Mouse (Mus musculus) MEL (cell line): ENCODE measurements around the gene Spats2. TPM values are rescaled to one million over a fixed set of nuclear protein-coding genes. Genes with fewer than 3 reads are reported as not detected.

Experiments
- DNase-seq: peaks from one replicate; pipeline ENCODE4 v3.0.0; 2011; ENCODE audit warnings: low read depth, low spot score
- H3K27ac ChIP-seq: 2 replicates; pipeline ENCODE4 v1.5.1; 2012; ENCODE audit warnings: low read depth, mild to moderate bottlenecking, control low read depth, low read length, moderate library complexity; ENCODE audit not compliant: control insufficient read depth
- H3K27me3 ChIP-seq, 2 experiments: fragments of 150-350 bp in 1 of 2; sonication (generic) in 1 of 2; 2 replicates each; pipeline ENCODE4 v1.6.1; 2012; ENCODE audit warnings: low read length in 2 of 2, mild to moderate bottlenecking in 2 of 2, improper control_type of control experiment in 1 of 2, moderate library complexity in 1 of 2; ENCODE audit not compliant: insufficient read depth in 2 of 2, control insufficient read depth in 1 of 2
- H3K36me3 ChIP-seq, 2 experiments: 2 replicates each; pipeline ENCODE4 v1.6.1; 2012 to 2014; ENCODE audit warnings: low read length in 2 of 2, improper control_type of control experiment in 1 of 2, inconsistent platforms in 1 of 2, mild to moderate bottlenecking in 1 of 2; ENCODE audit not compliant: insufficient read depth in 2 of 2, control insufficient read depth in 1 of 2
- H3K4me1 ChIP-seq, 2 experiments: fragments of 150-350 bp in 1 of 2; sonication (generic) in 1 of 2; 2 replicates each; pipeline ENCODE4 v1.6.1; 2012; ENCODE audit warnings: low read length in 2 of 2, improper control_type of control experiment in 1 of 2, mild to moderate bottlenecking in 1 of 2; ENCODE audit not compliant: insufficient read depth in 2 of 2, control insufficient read depth in 1 of 2
- H3K4me3 ChIP-seq, 2 experiments: fragments of 150-350 bp in 1 of 2; sonication (generic) in 1 of 2; 2 replicates each; pipeline ENCODE4 v1.5.1; 2012; ENCODE audit warnings: low read depth in 2 of 2, low read length in 2 of 2, mild to moderate bottlenecking in 2 of 2, moderate library complexity in 2 of 2, control low read depth in 1 of 2, improper control_type of control experiment in 1 of 2; ENCODE audit not compliant: control insufficient read depth in 1 of 2, insufficient read depth in 1 of 2
- H3K79me2 ChIP-seq: 2 replicates; pipeline ENCODE4 v1.6.1; 2012; ENCODE audit warnings: mild to moderate bottlenecking, low read length, moderate library complexity; ENCODE audit not compliant: control insufficient read depth, poor library complexity, insufficient read depth
- H3K9ac ChIP-seq: 2 replicates; pipeline ENCODE4 v1.6.1; 2012; ENCODE audit warnings: low read depth, mild to moderate bottlenecking, control low read depth, low read length, moderate library complexity; ENCODE audit not compliant: control insufficient read depth, poor library complexity, severe bottlenecking
- H3K9me3 ChIP-seq: fragments of 150-350 bp; sonication (generic); replicated peaks from 2 replicates; pipeline ENCODE4 v1.6.1; 2012; ENCODE audit warnings: mild to moderate bottlenecking, low read length, improper control_type of control experiment, moderate library complexity; ENCODE audit not compliant: insufficient read depth
- BHLHE40 ChIP-seq: IDR thresholded peaks from 2 replicates; pipeline ENCODE4 v1.6.1; 2012; ENCODE audit warnings: low read depth, mild to moderate bottlenecking, inconsistent platforms, low read length, improper control_type of control experiment, borderline replicate concordance
- CHD1 ChIP-seq: IDR thresholded peaks from 2 replicates; pipeline ENCODE4 v1.6.1; 2012; ENCODE audit warnings: low read depth, mild to moderate bottlenecking, inconsistent platforms, low read length, improper control_type of control experiment
- ELF1 ChIP-seq: IDR thresholded peaks from 2 replicates; pipeline ENCODE4 v1.6.1; 2014; ENCODE audit warnings: low read depth, mild to moderate bottlenecking, inconsistent platforms, low read length, improper control_type of control experiment, moderate library complexity
- GABPA ChIP-seq: IDR thresholded peaks from 2 replicates; pipeline ENCODE4 v1.6.1; 2012; ENCODE audit warnings: low read depth, mild to moderate bottlenecking, inconsistent platforms, low read length, improper control_type of control experiment, moderate library complexity
- HCFC1 ChIP-seq: IDR thresholded peaks from 2 replicates; pipeline ENCODE4 v1.6.1; 2012; ENCODE audit warnings: low read depth, mild to moderate bottlenecking, inconsistent platforms, low read length, improper control_type of control experiment, moderate library complexity
- JUND ChIP-seq: IDR thresholded peaks from 2 replicates; pipeline ENCODE4 v1.6.1; 2011; ENCODE audit warnings: low read depth, mild to moderate bottlenecking, improper control_type of control experiment, low read length
- KAT2A ChIP-seq: conservative IDR thresholded peaks from 2 replicates; pipeline ENCODE4 v1.6.1; 2012; ENCODE audit warnings: low read depth, low read length, improper control_type of control experiment, inconsistent platforms
- MAFK ChIP-seq: IDR thresholded peaks from 2 replicates; pipeline ENCODE4 v1.6.1; 2011; ENCODE audit warnings: low read depth, mild to moderate bottlenecking, low read length, improper control_type of control experiment, borderline replicate concordance
- MEF2A ChIP-seq: IDR thresholded peaks from 2 replicates; pipeline ENCODE4 v1.6.1; 2014; ENCODE audit warnings: low read depth, mild to moderate bottlenecking, inconsistent platforms, low read length, improper control_type of control experiment; ENCODE audit not compliant: poor library complexity, insufficient replicate concordance, severe bottlenecking; ENCODE audit errors: extremely low read depth
- MXI1 ChIP-seq: IDR thresholded peaks from 2 replicates; pipeline ENCODE4 v1.6.1; 2011; ENCODE audit warnings: mild to moderate bottlenecking, low read depth, low read length, improper control_type of control experiment
- MYB ChIP-seq: IDR thresholded peaks from 2 replicates; pipeline ENCODE4 v1.6.1; 2011; ENCODE audit warnings: mild to moderate bottlenecking, low read depth, low read length, improper control_type of control experiment
- NELFE ChIP-seq: IDR thresholded peaks from 2 replicates; pipeline ENCODE4 v1.6.1; 2011; ENCODE audit warnings: low read depth, low read length, improper control_type of control experiment
- NRF1 ChIP-seq: IDR thresholded peaks from 2 replicates; pipeline ENCODE4 v1.6.1; 2014; ENCODE audit warnings: low read depth, mild to moderate bottlenecking, inconsistent platforms, low read length, improper control_type of control experiment, moderate library complexity; ENCODE audit not compliant: poor library complexity, insufficient read depth, severe bottlenecking
- POLR2A ChIP-seq, 2 experiments: IDR thresholded peaks; 2 replicates each; pipeline ENCODE4 v1.6.1; 2011 to 2012; ENCODE audit warnings: low read length in 2 of 2, mild to moderate bottlenecking in 2 of 2, control low read depth in 1 of 2, improper control_type of control experiment in 1 of 2, low read depth in 1 of 2, moderate library complexity in 1 of 2; ENCODE audit not compliant: control insufficient read depth in 1 of 2, insufficient read depth in 1 of 2, poor library complexity in 1 of 2
- RAD21 ChIP-seq: IDR thresholded peaks from 2 replicates; pipeline ENCODE4 v1.6.1; 2011; ENCODE audit warnings: mild to moderate bottlenecking, low read depth, low read length, improper control_type of control experiment
- RCOR1 ChIP-seq: IDR thresholded peaks from 2 replicates; pipeline ENCODE4 v1.6.1; 2012; ENCODE audit warnings: low read depth, mild to moderate bottlenecking, inconsistent platforms, low read length, improper control_type of control experiment
- SIN3A ChIP-seq: IDR thresholded peaks from 2 replicates; pipeline ENCODE4 v1.6.1; 2012; ENCODE audit warnings: low read length, improper control_type of control experiment, inconsistent platforms
- TCF12 ChIP-seq: IDR thresholded peaks from 2 replicates; pipeline ENCODE4 v1.6.1; 2014; ENCODE audit warnings: low read depth, mild to moderate bottlenecking, inconsistent platforms, low read length, improper control_type of control experiment, moderate library complexity
- UBTF ChIP-seq: IDR thresholded peaks from 2 replicates; pipeline ENCODE4 v1.6.1; 2012; ENCODE audit warnings: low read depth, mild to moderate bottlenecking, inconsistent platforms, low read length, improper control_type of control experiment, moderate library complexity, borderline replicate concordance; ENCODE audit not compliant: insufficient read depth
- ZC3H11A ChIP-seq: IDR thresholded peaks from 2 replicates; pipeline ENCODE4 v1.6.1; 2012; ENCODE audit warnings: low read depth, mild to moderate bottlenecking, inconsistent platforms, low read length, improper control_type of control experiment
- ZKSCAN1 ChIP-seq: IDR thresholded peaks from 2 replicates; pipeline ENCODE4 v1.6.1; 2012; ENCODE audit warnings: low read depth, mild to moderate bottlenecking, inconsistent platforms, low read length, improper control_type of control experiment, moderate library complexity
- ZMIZ1 ChIP-seq: IDR thresholded peaks from 2 replicates; pipeline ENCODE4 v1.6.1; 2012; ENCODE audit warnings: low read depth, mild to moderate bottlenecking, inconsistent platforms, low read length, improper control_type of control experiment, moderate library complexity
- polyA plus RNA-seq, 2 experiments: library from polyadenylated mRNA; stranded (reverse) in 1 of 2; unstranded in 1 of 2; fragments of >175 nt in 1 of 2; fragments of >200 nt in 1 of 2; gene quantifications; 2 replicates each; pipeline versions ENCODE4 v1.2.1 to v1.2.4; 2012; ENCODE audit warnings: low replicate concordance in 2 of 2, low read depth in 1 of 2; ENCODE audit not compliant: insufficient read length in 2 of 2, insufficient read depth in 1 of 2, missing spikeins in 1 of 2
- total RNA-seq: library from RNA; depleted of rRNA; stranded (reverse); fragments of 300-350 nt; gene quantifications from 2 replicates; pipeline ENCODE4 v1.2.3, GENCODE M21; 2012

Gene Spats2
- total and polyA plus RNA-seq, 3 experiments: 8.2 to 24.5 TPM; not detected in 1

- TF ChIP-seq ZKSCAN1 (no peak), TCF12 (no peak), GABPA (no peak)
- Histone ChIP-seq H3K27ac (no peak overlapping the region), H3K27me3 (peaks cover 4 to 5% of the 10 kb centered on the region in 2 experiments; a peak in 3 of 4 replicates), H3K36me3 (no peaks in the 10 kb centered on the region), H3K9ac (no peak overlapping the region), H3K9me3 (no peaks in the 10 kb centered on the region), H3K79me2 (no peaks in the 10 kb centered on the region), H3K4me3 (no peak overlapping the region), H3K4me1 (no peaks in the 10 kb centered on the region)
- no peak for DNase-seq
Observed at GRCm38 (mm10) chr15:99205959-99206358, 80.2 kb downstream of the Spats2 start.

DNA sequence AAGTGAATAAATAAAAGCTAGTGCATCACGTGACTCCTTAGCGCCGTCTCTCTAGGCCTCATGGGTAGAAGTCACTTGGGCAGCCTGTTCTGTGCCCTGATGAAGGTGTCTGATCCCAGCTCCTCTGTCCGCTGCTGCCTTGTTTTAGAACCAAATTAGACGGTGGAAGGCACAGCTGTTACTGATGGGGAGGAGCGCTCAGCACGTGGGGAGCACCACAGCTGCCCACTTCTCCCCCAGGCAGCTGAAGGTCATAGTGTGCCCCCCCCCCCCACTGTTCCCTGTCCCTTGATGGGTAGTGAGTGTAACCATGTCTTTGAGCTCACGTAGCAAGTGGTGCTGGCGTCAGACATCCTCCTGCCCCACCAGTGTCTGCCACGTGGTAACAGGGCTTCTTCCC lies 87.5 kb downstream of the Spats2 start:
- Histone ChIP-seq H3K9ac (no peak overlapping the region), H3K27ac (no peak overlapping the region), H3K36me3 (peaks cover 0 to 4% of the 10 kb centered on the region in 2 experiments; a peak in 2 of 4 replicates), H3K79me2 (no peaks in the 10 kb centered on the region), H3K27me3 (peaks cover 3% of the 10 kb centered on the region in 2 experiments; a peak in 3 of 4 replicates), H3K4me3 (no peak overlapping the region), H3K9me3 (no peaks in the 10 kb centered on the region), H3K4me1 (peaks cover 2 to 11% of the 10 kb centered on the region in 2 experiments; a peak in 2 of 4 replicates)
- TF ChIP-seq CHD1 (no peak), SIN3A (no peak), MXI1 (no peak), POLR2A (IDR thresholded peaks at IDR 0.05; ENCODE audit: control insufficient read depth in 1 of 2, insufficient read depth in 1 of 2, low read depth in 1 of 2, low read length in 2 of 2, poor library complexity in 1 of 2) (no peak), UBTF (no peak), ELF1 (no peak), MYB (no peak), HCFC1 (no peak), RAD21 (no peak), RCOR1 (no peak), NRF1 (no peak), ZMIZ1 (no peak), ZC3H11A (no peak), BHLHE40 (no peak), NELFE (no peak), MAFK (no peak), KAT2A (no peak), MEF2A (no peak), JUND (no peak)
- no peak for DNase-seq
